Mouse (Mus musculus) monocyte, adult 5-6 weeks (primary cell): ENCODE measurements around the gene Ntf3. TPM values are rescaled to one million over a fixed set of nuclear protein-coding genes. Genes with fewer than 3 reads are reported as not detected.

Source experiments
- ATAC-seq: fragments of 153-309, 156-312 bp; replicated peaks from 2 replicates; pipeline ENCODE4 v1.8.0; 2017; ENCODE audit warnings: mild to moderate bottlenecking; ENCODE audit not compliant: low TSS enrichment, insufficient number of reproducible peaks, severe bottlenecking, poor library complexity, low FRiP score
- total RNA-seq: library from RNA; stranded (forward); fragments of 200-1000, 200-491, 200-594 nt; gene quantifications from 3 replicates; pipeline ENCODE4 v1.2.3, GENCODE M21; 2017

The Ntf3 gene
- total RNA-seq = not detected in 3 replicates

GRCm38 (mm10) chr6:126166548-126167207, at the start of gene Ntf3:
Ntf3 (minus strand) TSS chr6:126166910.
- no peak for ATAC-seq

DNA sequence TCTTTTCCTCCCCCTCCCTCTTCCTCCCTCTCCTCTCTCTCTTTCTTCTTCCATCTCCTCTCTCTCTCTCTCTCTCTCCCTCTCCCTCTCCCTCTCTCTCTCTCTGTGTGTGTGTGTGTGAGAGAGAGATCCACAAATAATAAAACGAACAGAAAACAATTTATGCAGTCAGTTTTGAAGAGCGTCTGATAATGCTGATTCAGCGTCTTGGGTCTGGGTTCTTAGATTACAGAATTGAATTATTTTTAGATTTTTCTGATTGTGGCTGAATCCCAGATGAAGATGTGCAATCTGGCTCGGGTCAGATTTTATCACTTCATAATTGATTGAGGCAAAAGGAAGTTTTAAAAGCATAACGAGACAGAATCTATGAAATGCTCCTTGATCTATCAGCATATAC, 46.6 kb upstream of the Ntf3 start:
- no peak for ATAC-seq

DNA sequence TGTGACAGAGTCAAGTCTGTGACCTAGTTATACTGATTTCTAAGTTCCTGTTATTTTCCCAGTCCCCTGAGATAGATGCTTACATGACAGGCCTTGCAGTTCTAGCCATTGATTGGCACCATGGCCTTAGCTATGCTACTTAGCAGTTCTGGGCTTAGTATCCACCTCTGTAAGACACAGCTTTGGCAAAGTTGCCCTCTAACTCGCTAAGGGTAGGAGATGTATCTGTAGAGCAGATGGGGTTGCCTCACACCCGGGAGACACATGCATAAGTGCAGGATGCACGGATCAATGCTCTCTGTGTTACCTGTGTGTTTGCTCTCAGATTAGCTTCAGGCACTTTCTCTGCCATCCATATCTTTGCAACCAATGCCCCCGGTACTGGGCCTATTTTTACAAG, 36.7 kb upstream of the Ntf3 start:
- ATAC-seq = no peak

- no peak for ATAC-seq
Observed at GRCm38 (mm10) chr6:126202959-126203358, 36.2 kb upstream of the Ntf3 start.

- ATAC-seq = no peak
Observed at GRCm38 (mm10) chr6:126201721-126202120, 35.0 kb upstream of the Ntf3 start.

- ATAC-seq = no peak
Observed at GRCm38 (mm10) chr6:126199916-126200315, 33.2 kb upstream of the Ntf3 start.

DNA sequence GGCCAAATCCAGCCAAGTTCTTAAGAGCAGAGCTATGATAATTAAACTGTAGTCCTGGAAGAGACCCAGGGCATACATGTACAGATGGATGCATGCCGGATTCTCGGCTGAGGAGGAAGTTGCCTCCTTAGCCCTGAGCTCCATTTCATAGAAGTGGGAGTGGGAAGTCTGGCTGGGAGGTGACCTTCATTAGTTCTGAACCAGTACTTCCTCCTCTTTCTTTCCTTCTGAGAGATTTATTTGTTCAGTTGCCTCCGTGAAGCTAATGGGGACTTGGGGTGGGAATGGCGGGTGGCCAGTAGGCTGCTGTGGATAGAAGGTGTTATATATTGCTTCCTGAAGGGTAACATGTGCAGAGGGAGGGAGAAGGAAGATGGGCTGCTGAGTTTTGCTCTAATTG, 28.1 kb upstream of the Ntf3 start:
- no peak for ATAC-seq

DNA sequence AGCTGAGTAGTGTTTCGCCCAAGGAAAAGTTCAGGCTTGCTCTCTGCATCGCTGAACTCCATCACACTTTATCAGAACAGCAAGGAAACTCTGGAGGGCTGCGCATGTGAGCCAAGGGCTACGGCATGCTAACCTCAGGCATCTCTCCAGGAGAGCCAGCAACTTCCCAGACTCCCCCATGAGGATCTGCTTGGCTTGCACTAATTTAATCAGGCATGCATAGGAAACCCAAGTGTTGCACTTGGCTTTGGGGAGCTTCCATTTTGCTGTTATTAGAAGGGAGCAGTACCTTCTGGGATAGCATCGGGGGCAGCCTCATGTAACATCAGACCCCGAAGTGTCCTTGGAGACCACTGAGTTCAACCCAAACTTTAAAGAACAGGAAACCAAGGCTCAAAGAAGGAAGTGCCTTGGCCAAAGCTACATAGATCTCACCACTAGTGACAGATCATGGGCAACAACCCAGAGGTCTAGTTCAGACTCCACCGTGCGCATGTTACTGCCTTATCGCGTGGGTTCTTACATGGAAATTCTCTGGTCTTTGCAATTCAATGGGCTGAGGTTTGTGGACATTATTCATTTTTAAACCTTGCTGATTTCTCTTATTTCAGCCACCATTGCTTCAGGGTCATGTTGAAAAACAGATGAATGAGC, 23.6 kb upstream of the Ntf3 start:
- no peak for ATAC-seq

DNA sequence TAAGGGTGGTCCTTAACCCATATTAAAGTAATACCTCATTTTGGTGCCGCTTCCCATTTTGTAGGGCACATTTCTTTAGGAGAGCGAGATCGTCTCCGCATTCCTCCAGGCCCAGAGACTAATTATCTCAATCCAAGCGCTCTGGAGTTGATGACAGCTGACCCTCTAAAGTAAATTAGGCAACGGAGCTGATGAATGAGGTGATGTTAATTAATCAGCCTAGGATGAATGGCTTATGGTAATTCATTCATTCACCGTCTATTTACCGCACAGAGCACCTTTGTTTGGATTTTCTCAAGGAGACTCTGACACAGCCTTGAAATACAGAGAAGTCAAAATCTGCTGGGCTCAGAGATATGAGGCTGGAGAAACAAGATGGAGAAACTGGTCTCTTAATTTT, 20.7 kb upstream of the Ntf3 start:
- no peak for ATAC-seq

DNA sequence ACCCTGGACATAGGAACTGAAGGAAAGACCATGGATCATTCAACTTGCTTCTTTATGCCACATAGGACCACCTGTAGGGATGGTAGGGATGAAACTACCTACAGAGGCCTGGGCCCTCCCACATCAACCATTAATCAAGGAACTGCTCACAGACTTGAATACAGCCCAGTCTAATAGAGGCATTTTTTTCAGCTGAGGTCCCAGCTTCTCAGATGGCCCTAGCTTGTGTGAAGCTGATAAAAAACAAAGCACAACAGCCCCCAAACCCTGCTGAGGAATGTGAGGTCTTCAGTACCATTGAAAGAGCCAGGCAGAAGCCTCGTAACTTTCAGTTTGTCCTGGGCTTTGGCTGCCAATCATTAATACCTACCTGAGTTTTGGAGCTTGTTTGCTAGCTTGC, 19.4 kb upstream of the Ntf3 start:
- no peak for ATAC-seq

GRCm38 (mm10) chr6:126172071-126172470, 5.4 kb upstream of the Ntf3 start:
- no peak for ATAC-seq

DNA sequence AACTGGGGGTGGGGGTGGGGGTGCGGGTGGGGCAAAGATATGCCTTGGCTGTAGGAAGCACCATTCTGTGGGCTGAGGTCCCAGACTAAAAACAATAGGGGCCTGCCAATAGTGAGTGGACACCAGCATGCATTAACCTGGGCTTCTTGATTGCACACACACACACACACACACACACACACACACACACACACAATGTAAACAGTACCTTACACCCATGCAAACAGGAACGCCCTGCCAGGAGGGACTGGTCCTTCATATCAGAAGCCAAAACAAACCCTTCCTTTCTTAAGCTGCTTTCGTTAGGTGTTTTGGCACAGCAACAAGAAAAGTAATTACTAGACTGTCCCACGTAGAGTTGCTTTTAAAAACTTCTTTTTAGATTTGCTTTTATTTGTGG, 4.1 kb upstream of the Ntf3 start:
- no peak for ATAC-seq

GRCm38 (mm10) chr6:126167731-126168130, 1.0 kb upstream of the Ntf3 start:
- no peak for ATAC-seq

DNA sequence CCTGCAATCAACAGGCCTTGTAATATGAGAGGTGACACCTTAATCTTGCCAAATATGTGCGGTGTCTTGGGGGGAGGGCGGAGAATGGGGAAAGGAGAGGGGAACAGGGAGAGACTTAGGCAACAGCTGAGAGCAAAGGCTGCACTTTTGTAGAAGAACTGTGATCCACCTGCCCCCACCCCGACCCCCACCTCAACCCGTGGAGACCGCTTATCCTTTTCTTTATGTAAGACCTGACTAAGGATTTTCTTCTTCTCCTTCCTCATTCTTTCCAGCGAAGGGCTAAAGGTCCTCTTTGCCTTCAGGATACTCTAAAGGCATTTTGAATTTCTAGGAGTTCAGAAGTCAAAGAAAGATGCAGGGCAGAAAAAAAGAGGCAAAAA, 489 bp upstream of the Ntf3 start:
- ATAC-seq = no peak

DNA sequence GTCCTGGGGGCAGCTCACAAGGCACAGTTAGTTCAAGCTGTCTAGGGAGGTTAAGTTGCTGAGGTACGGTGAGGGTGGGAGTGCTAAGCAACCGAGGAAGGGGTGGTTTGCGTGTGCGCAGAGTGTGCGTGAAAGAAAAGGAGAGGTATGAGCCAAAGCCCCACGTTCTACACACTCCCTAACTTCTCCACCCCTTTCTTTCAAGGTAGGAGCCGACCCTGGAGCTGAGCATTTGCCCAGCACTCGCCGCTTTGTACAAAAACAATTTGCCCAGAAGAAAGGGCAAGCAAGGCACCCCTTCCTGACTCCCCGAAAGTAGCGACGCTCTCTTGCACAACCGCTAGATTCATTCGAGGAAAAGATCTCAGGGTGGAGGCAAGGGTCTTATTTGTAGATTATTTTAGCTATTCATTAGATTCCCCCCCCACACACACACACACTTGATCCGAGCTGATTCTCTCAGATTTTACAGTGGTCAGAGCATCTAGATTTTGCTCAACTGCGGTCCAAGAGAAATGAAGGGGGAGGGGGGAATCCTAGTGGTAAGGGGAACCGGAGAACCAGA, 1.0 kb downstream of the Ntf3 start:
- no peak for ATAC-seq

DNA sequence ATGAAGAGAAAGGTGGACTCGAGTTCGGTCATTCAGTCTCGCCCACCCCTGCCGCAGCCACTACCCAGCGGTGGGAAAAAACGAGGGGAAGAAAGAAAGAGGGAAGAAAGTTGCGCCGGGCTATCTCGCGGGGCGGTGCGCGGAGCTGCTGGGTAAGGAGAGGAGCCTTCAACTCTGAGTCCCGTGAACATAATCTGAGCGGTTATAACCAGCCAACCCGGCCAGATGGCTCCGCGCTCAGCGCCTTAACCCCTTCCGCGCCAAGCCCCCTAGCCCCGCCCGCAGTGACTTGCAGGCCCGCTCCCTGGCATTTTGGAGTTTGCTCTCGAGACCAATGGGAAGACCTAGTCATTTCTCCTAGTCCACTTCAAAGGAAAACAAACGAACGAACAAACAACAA, 1.9 kb downstream of the Ntf3 start:
- no peak for ATAC-seq

GRCm38 (mm10) chr6:126163861-126164755, 2.6 kb downstream of the Ntf3 start:
- ATAC-seq = no peak

DNA sequence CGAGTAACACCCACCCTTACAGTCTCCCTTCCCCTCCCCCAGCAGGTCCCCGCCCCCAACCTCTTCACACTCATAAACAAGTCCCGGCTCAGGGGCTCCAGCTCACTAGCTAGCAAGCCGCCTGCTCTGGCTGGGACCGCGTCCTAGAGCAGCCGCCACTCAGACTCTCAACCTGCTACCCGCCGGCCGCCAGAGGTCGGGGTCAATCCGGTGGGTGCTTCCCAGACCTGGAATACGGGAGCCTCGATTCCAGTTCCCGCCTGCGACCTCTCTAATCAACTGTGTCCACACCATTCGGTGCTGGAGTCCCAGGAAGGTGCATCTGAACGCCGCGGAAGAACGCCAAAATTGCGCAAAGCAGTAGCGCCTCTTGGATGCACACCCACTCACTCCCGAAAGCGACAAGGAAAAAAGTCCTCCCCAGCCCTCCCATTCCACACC, 3.5 kb downstream of the Ntf3 start:
- no peak for ATAC-seq

DNA sequence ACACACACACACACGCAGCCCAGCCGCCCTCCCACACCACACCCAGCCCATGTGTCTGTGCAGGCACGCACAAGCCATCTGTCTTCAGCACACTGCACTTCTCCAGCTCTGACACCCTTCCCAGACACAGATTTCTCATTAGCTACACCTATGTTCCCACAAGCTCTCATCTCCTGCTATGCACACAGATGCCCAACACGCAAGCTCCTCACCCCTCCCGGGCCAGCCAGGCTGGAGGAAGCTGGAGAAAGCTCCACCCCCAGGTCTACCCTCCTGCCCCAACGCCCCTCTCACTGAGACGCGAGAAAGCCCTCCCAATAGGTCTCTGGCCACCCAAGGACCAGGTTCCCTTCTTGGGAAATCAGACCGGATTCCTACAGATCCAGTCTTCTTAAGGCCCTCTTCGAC, 4.4 kb downstream of the Ntf3 start:
- no peak for ATAC-seq
